Mouse (Mus musculus) intestine, postnatal 0 days (tissue): Measurements from ENCODE around the gene Dock10. TPM values are rescaled to one million over a fixed set of nuclear protein-coding genes. Genes with fewer than 3 reads are reported as not detected.

ENCODE experiments used
- ATAC-seq: fragments of 200-750 bp; cut with Nextera tagmentation; 2 replicates; pipeline ENCODE4 v1.8.0; 2017; ENCODE audit warnings: mild to moderate bottlenecking, moderate TSS enrichment, moderate library complexity
- H3K27ac ChIP-seq: fragments of 300-500 bp; sonication (generic); 2 replicates; pipeline ENCODE4 v1.5.1; 2014; ENCODE audit warnings: mild to moderate bottlenecking, low read depth, low read length, moderate library complexity
- H3K27me3 ChIP-seq: fragments of 300-500 bp; sonication (generic); replicated peaks from 2 replicates; pipeline ENCODE4 v1.6.1; 2014; ENCODE audit warnings: low read length, mixed read lengths; ENCODE audit not compliant: control insufficient read depth, insufficient read depth
- H3K36me3 ChIP-seq: fragments of 300-500 bp; sonication (generic); 2 replicates; pipeline ENCODE4 v1.6.1; 2014; ENCODE audit warnings: mild to moderate bottlenecking, moderate library complexity; ENCODE audit not compliant: control insufficient read depth, insufficient read depth
- H3K4me1 ChIP-seq: fragments of 300-500 bp; sonication (generic); replicated peaks from 2 replicates; pipeline ENCODE4 v1.6.1; 2014; ENCODE audit warnings: antibody characterized with exemption, low read length, mixed read lengths; ENCODE audit not compliant: control insufficient read depth, insufficient read depth
- H3K4me2 ChIP-seq: fragments of 300-500 bp; sonication (generic); replicated peaks from 2 replicates; pipeline ENCODE4 v1.6.1; 2014; ENCODE audit warnings: low read depth, mild to moderate bottlenecking, moderate library complexity
- H3K4me3 ChIP-seq: fragments of 300-500 bp; sonication (generic); 2 replicates; pipeline ENCODE4 v1.5.1; 2014; ENCODE audit warnings: low read depth, low read length
- H3K9ac ChIP-seq: fragments of 300-500 bp; sonication (generic); 2 replicates; pipeline ENCODE4 v1.6.1; 2014; ENCODE audit warnings: mild to moderate bottlenecking, low read depth, low read length
- H3K9me3 ChIP-seq: fragments of 300-500 bp; sonication (generic); 2 replicates; pipeline ENCODE4 v1.6.1; 2016; ENCODE audit warnings: mixed run types; ENCODE audit not compliant: control insufficient read depth
- CTCF ChIP-seq: sonication (generic); IDR thresholded peaks from 2 replicates; pipeline ENCODE4 v1.5.1; 2016; ENCODE audit warnings: low read depth, mild to moderate bottlenecking, control low read depth, antibody characterized with exemption, moderate library complexity
- WGBS: fragments of 180-500 bp; shearing (Covaris S2); extraction: QIAGEN DNeasy Blood & Tissue Kit; methylation state at CpG from one replicate; pipeline ENCODE4 v1.1.7; 2014; 5-methylcytosine and 5-hydroxymethylcytosine counted together
- polyA plus RNA-seq: library from polyadenylated mRNA; unstranded; fragments of >200 nt; fragmentation: Nextera tagmentation; extraction: Ambion mirVana; gene quantifications from 2 replicates; pipeline ENCODE4 v1.2.1, GENCODE M21; 2015

The Dock10 gene
- polyA plus RNA-seq, 1 experiment from 2014 or later: 2.1 TPM

- no peaks in the 10 kb centered on the region for H3K36me3 ChIP-seq
- no peak overlapping the region for H3K9ac ChIP-seq
- no peaks in the 10 kb centered on the region for H3K9me3 ChIP-seq
- no peaks in the 10 kb centered on the region for H3K27me3 ChIP-seq
- no peak for ATAC-seq
- H3K4me2 ChIP-seq: no peak overlapping the region
- 46% methylated on average over 1 of the region's 1 CpGs for WGBS
- H3K4me1 ChIP-seq: no peaks in the 10 kb centered on the region
- no peak overlapping the region for H3K27ac ChIP-seq
- H3K4me3 ChIP-seq: no peak overlapping the region
- TF ChIP-seq CTCF: no peak
Measured at GRCm38 (mm10) chr1:80728183-80728582, 30.1 kb downstream of the Dock10 start.

GRCm38 (mm10) chr1:80727403-80727802 lies 30.9 kb downstream of the Dock10 start:
- Histone ChIP-seq H3K27ac (no peak overlapping the region), H3K4me3 (no peak overlapping the region), H3K27me3 (no peaks in the 10 kb centered on the region), H3K36me3 (no peaks in the 10 kb centered on the region), H3K4me1 (no peaks in the 10 kb centered on the region), H3K9me3 (no peaks in the 10 kb centered on the region), H3K9ac (no peak overlapping the region), H3K4me2 (no peak overlapping the region)
- 83% methylated on average over 4 of the region's 4 CpGs for WGBS
- TF ChIP-seq CTCF: 0 out of 2 replicates have a peak, but pooled peaks have one; percentile 10
- ATAC-seq: no peak

- no peak for ATAC-seq
- H3K27me3 ChIP-seq: no peaks in the 10 kb centered on the region
- H3K4me1 ChIP-seq: no peaks in the 10 kb centered on the region
- no peaks in the 10 kb centered on the region for H3K9me3 ChIP-seq
- H3K36me3 ChIP-seq: no peaks in the 10 kb centered on the region
- peak; percentile 70 for TF ChIP-seq CTCF
- no peak overlapping the region for H3K4me2 ChIP-seq
- no peak overlapping the region for H3K27ac ChIP-seq
- H3K9ac ChIP-seq: no peak overlapping the region
- whole genome bisulfite sequencing: 31% methylated on average over 4 of the region's 4 CpGs
- no peak overlapping the region for H3K4me3 ChIP-seq
Measured at GRCm38 (mm10) chr1:80722647-80723046, 35.7 kb downstream of the Dock10 start.

- Histone ChIP-seq H3K4me1 (no peaks in the 10 kb centered on the region), H3K9me3 (no peaks in the 10 kb centered on the region), H3K36me3 (no peaks in the 10 kb centered on the region), H3K4me3 (no peak overlapping the region), H3K4me2 (no peak overlapping the region), H3K27me3 (no peaks in the 10 kb centered on the region), H3K27ac (no peak overlapping the region), H3K9ac (no peak overlapping the region)
- WGBS: 43% methylated on average over 1 of the region's 1 CpGs
- ATAC-seq: no peak
- TF ChIP-seq CTCF: no peak
Measured at GRCm38 (mm10) chr1:80722001-80722400, 36.3 kb downstream of the Dock10 start.

GRCm38 (mm10) chr1:80721181-80721580 lies 37.1 kb downstream of the Dock10 start:
- Histone ChIP-seq H3K27ac (no peak overlapping the region), H3K9ac (no peak overlapping the region)
- 95% methylated on average over 2 of the region's 2 CpGs for WGBS

GRCm38 (mm10) chr1:80720146-80720545 lies 38.2 kb downstream of the Dock10 start:
- H3K36me3 ChIP-seq: no peaks in the 10 kb centered on the region
- H3K4me1 ChIP-seq: no peaks in the 10 kb centered on the region
- no peak overlapping the region for H3K4me3 ChIP-seq
- no peak overlapping the region for H3K9ac ChIP-seq
- ATAC-seq: no peak
- no peaks in the 10 kb centered on the region for H3K27me3 ChIP-seq
- no peak for TF ChIP-seq CTCF
- no peak overlapping the region for H3K27ac ChIP-seq
- no peaks in the 10 kb centered on the region for H3K9me3 ChIP-seq
- no peak overlapping the region for H3K4me2 ChIP-seq

More at GRCm38 (mm10) chr1:80721181-80721580, 37.1 kb downstream of the Dock10 start:
- H3K36me3 ChIP-seq: no peaks in the 10 kb centered on the region
- no peak for ATAC-seq
- TF ChIP-seq CTCF: no peak
- H3K4me2 ChIP-seq: no peak overlapping the region
- no peak overlapping the region for H3K4me3 ChIP-seq
- no peaks in the 10 kb centered on the region for H3K27me3 ChIP-seq
- H3K4me1 ChIP-seq: no peaks in the 10 kb centered on the region
- H3K9me3 ChIP-seq: no peaks in the 10 kb centered on the region

GRCm38 (mm10) chr1:80719436-80719835 lies 38.9 kb downstream of the Dock10 start:
- TF ChIP-seq CTCF: no peak
- Histone ChIP-seq H3K4me3 (no peak overlapping the region), H3K27me3 (no peaks in the 10 kb centered on the region), H3K27ac (no peak overlapping the region), H3K9ac (no peak overlapping the region), H3K9me3 (no peaks in the 10 kb centered on the region), H3K4me1 (no peaks in the 10 kb centered on the region), H3K4me2 (no peak overlapping the region), H3K36me3 (no peaks in the 10 kb centered on the region)
- no peak for ATAC-seq
- WGBS: 71% methylated on average over 6 of the region's 6 CpGs
